Mouse (Mus musculus) adrenal gland, postnatal 25 days (tissue): Measurements from ENCODE around the gene Olfr1152. TPM values are rescaled to one million over a fixed set of nuclear protein-coding genes. Genes with fewer than 3 reads are reported as not detected.

Experiments used
- DNase-seq: peaks from one replicate; pipeline ENCODE4 v3.0.0; 2021; ENCODE audit warnings: mixed read lengths
- long read RNA-seq: library from polyadenylated mRNA; stranded (forward); transcript quantifications from one replicate; pipeline ENCODE4 v2.0.0, GENCODE M21; 2021
- total RNA-seq: library from RNA; stranded (reverse); gene quantifications from 2 replicates; pipeline ENCODE4 v1.2.3, GENCODE M21; 2021

The Olfr1152 gene
- not detected in 2 replicates for total RNA-seq
- long read RNA-seq = 0 reads

- DNase-seq = no peak
These were observed at the start of gene Olfr1152 for GRCm38 (mm10) chr2:87866192-87866591. Olfr1152 (plus strand) TSS chr2:87866492.

GRCm38 (mm10) chr2:87830233-87830632 lies 36.1 kb upstream of the Olfr1152 start, which contains the start of gene Olfr1148:
Olfr1148 (plus strand) TSS chr2:87830533.
- DNase-seq = no peak

- no peak for DNase-seq
These were observed 22.6 kb upstream of the Olfr1152 start, which contains the start of gene Olfr1150-ps1 for GRCm38 (mm10) chr2:87843693-87844092. Olfr1150-ps1 (plus strand) TSS chr2:87843993.

- DNase-seq = no peak
These were observed 10.7 kb upstream of the Olfr1152 start, which contains the start of gene Olfr1151 for GRCm38 (mm10) chr2:87855562-87855961. Olfr1151 (plus strand) TSS chr2:87855862.

GRCm38 (mm10) chr2:87894662-87895061 lies 28.4 kb downstream of the Olfr1152 start, which contains the start of gene Olfr1153:
Olfr1153 (plus strand) TSS chr2:87894962.
- no peak for DNase-seq

GRCm38 (mm10) chr2:87905066-87905465 lies 38.8 kb downstream of the Olfr1152 start, which contains the start of gene Olfr1154:
Olfr1154 (minus strand) TSS chr2:87905166.
- DNase-seq = no peak

Other genes with a start within 250 kb of the Olfr1152 start
- not detected in 2 replicates for gene Olfr1131, start 239.4 kb upstream of the Olfr1152 start, total RNA-seq
- gene Olfr1132, start 229.0 kb upstream of the Olfr1152 start, total RNA-seq = not detected in 2 replicates
- gene Olfr1133, start 219.1 kb upstream of the Olfr1152 start, total RNA-seq = not detected in 2 replicates
- not detected in 2 replicates for gene Olfr1134, start 208.0 kb upstream of the Olfr1152 start, total RNA-seq
- not detected in 2 replicates for gene Olfr1135, start 192.8 kb upstream of the Olfr1152 start, total RNA-seq
- not detected in 2 replicates for gene Olfr1136, start 172.5 kb upstream of the Olfr1152 start, total RNA-seq
- gene Olfr1137, start 153.3 kb upstream of the Olfr1152 start, total RNA-seq = not detected in 2 replicates
- gene Olfr1138, start 126.5 kb upstream of the Olfr1152 start, total RNA-seq = not detected in 2 replicates
- gene Olfr1140, start 122.7 kb upstream of the Olfr1152 start, total RNA-seq = not detected in 2 replicates
- gene Olfr1141, start 112.5 kb upstream of the Olfr1152 start, total RNA-seq = not detected in 2 replicates
- not detected in 2 replicates for gene Olfr152, start 87.0 kb upstream of the Olfr1152 start, total RNA-seq
- not detected in 2 replicates for gene Olfr1143, start 65.9 kb upstream of the Olfr1152 start, total RNA-seq
- gene Olfr1145, start 56.7 kb upstream of the Olfr1152 start, total RNA-seq = not detected in 2 replicates
- not detected in 2 replicates for gene Olfr1148, start 36.0 kb upstream of the Olfr1152 start, total RNA-seq
- not detected in 2 replicates for gene Olfr1150-ps1, start 22.5 kb upstream of the Olfr1152 start, total RNA-seq
- gene Olfr1151, start 10.6 kb upstream of the Olfr1152 start, total RNA-seq = not detected in 2 replicates
- not detected in 2 replicates for gene Olfr1153, start 28.5 kb downstream of the Olfr1152 start, total RNA-seq
- not detected in 2 replicates for gene Olfr1154, start 38.7 kb downstream of the Olfr1152 start, total RNA-seq
- gene Olfr1155, start 78.6 kb downstream of the Olfr1152 start, total RNA-seq = not detected in 2 replicates
- not detected in 2 replicates for gene Olfr1156, start 86.6 kb downstream of the Olfr1152 start, total RNA-seq
- gene Olfr1157, start 101.8 kb downstream of the Olfr1152 start, total RNA-seq = not detected in 2 replicates
- not detected in 2 replicates for gene Olfr74, start 108.2 kb downstream of the Olfr1152 start, total RNA-seq
- gene Olfr1158, start 123.6 kb downstream of the Olfr1152 start, total RNA-seq = not detected in 2 replicates
- gene Olfr1160, start 141.8 kb downstream of the Olfr1152 start, total RNA-seq = not detected in 2 replicates
- gene Olfr1161, start 156.3 kb downstream of the Olfr1152 start, total RNA-seq = not detected in 2 replicates
- not detected in 2 replicates for gene Olfr73, start 171.2 kb downstream of the Olfr1152 start, total RNA-seq
- not detected in 2 replicates for gene Olfr1162, start 184.6 kb downstream of the Olfr1152 start, total RNA-seq
- not detected in 2 replicates for gene Olfr1163, start 205.3 kb downstream of the Olfr1152 start, total RNA-seq
- not detected in 2 replicates for gene Olfr1164, start 227.5 kb downstream of the Olfr1152 start, total RNA-seq